Mouse (Mus musculus) layer of hippocampus, adult 8-10 months (tissue): ENCODE measurements at regions not wholly inside any gene's neighbourhood (a gene's known extent, or its start where the extent isn't known, plus 50 kb on each side); places are given as distances from the start of the nearest gene placed in this dataset.

Experiments used
- DNase-seq, 2 experiments: peaks; one replicate each; pipeline ENCODE4 v3.0.0; 2022; ENCODE audit warnings: low spot score in 2 of 2

DNA sequence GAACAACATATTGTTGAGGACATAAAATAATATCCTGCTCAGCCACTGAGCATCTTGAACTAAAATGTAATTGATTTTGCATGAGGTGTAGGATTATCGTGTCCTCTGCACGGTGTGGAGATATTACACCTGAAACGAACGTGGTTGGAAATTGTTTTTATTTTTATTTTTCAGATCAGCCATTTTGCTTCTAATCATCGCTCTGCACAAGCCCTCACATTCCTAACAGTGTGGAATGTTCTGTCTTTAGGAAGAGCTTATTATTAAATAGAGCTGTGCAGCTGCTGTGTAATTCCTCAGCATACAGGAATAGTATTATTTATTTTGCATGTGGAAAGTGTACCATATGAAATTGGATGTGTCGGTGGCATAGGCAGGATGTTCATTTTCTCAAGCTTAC is 1014.3 kb downstream of the Adgrl2 start:
- DNase-seq = no peak

DNA sequence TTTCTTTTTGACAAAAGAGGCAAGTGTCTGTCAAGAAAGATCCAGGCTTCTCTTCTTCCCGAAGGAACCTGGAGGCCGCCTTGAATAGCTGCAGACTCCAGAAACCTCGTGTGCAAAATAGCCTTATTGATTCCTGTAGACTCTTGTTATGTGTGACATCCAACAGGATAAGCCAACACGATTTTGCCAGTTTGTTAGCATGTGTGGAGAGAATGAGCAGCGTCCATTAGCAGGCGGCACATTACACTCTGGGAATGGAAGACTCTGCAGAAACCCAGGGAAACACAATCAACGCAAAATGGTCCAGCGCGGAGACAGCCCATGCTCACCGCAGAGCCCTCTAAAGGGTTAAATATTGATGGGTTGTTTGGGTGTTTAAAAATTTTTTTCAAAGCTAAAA is 1014.9 kb downstream of the Adgrl2 start:
- DNase-seq = no peak

DNA sequence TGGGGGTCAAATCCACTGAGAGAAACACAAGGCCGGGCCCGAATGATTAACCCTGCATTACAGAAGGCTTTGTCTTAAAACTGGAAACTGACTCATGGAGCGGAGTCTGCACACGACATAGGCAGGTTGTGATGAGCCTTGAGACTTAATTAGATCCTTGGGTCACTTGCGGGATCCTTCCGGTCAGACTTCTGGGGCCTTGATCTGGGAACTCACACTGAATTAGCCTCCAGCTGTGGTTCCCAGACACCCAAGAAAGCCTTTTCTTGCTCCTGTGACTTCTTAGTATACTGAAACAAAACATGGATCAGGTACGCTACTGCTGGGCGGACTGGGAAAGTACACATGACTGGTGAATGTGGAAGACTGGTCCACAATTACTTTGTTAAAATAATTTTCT is 1015.8 kb downstream of the Adgrl2 start:
- DNase-seq = no peak

DNA sequence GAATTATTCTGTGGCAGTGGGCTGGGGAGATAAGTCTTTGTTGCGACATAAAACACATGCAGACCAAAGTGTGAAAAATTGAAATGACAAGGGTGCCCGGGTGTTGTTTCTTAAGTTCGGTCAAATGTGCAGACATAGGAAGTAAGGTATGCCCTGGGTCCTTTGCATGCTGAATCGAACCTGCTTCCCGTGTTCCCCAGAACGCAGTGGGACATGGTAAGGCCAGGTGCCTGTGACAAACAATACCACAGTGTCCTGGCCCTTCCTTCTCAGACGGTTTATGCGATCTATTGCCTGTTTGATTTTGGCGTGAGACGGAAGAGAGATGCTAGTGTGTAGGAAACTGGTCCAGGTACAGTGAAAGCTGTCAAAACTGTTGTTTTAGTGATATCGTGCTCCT is 1022.1 kb downstream of the Adgrl2 start:
- DNase-seq = no peak

DNA sequence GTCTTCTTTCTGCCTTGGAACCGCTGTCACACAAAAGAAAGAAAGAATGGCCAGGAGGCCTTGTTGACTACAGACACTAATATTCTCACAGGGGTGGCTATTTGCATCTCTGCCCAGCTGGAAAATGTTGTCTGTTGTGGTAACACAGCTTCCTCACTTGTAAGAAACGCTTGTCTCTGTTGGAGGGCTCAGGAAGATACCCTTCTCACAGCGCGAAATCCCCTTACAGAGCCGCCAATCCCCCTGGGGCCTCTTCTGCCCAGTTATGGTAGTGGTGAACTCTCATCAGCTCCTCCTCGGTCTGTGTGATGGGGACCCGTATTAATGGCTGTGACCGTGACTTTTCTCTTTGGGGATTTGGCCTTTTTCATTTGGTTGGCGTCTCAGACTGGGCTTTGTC is 1022.5 kb downstream of the Adgrl2 start:
- DNase-seq = no peak

DNA sequence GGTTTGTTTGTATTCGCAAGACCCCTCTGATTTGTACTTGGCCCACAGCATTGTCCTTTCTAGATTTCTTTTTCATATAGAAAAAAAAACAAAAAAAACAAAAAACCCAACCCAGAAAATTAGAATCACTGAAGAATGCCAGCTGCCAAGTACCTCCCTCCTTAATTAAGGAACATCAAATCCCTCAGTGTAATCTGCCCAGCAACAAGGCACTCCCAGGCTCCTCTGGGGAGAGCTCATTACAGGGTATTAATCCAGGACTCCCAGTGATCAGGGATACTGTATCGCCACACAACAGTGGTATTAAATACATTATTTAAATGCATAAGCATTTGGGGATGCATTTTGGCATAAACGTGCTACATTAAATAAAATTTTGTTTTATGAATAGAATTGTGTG is 1023.1 kb downstream of the Adgrl2 start:
- DNase-seq = no peak

DNA sequence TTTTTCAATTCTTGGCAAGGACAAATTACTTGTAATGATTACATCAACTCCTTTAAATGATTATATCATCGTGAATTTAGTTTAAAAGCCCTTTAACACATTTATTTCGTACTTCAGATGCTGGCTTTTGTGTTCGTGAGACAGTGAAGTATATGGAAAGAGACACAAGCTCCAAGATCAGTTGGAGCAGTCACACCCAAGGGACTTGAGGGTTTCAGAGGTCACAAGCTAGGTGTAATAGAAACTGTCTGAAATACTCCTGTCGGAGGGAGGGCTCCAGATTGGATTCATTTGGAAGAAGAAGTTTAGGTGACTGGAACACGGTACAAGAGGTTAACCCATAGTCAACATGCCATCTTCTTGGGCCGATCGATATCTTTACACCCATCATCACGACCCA is 1023.5 kb downstream of the Adgrl2 start:
- no peak for DNase-seq

DNA sequence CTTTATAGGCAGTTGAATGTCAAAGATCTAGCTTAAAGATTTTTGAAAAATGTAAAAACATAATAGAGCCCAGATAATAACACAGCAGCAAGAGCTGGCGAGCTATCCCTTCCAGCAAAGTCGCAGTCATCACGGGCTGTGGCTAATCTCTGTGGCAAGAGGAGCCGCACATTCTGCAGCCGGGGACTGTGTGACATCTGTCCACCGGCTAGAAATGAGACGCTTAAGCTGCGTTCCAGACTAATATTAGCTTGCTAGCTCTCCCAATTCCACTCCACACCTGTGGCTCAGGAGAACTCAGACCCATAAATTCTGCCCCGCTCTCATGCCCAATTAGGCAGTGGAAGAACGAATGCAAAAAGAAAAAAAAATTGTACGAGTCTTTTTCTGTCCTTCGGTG is 1024.0 kb downstream of the Adgrl2 start:
- DNase-seq = no peak

DNA sequence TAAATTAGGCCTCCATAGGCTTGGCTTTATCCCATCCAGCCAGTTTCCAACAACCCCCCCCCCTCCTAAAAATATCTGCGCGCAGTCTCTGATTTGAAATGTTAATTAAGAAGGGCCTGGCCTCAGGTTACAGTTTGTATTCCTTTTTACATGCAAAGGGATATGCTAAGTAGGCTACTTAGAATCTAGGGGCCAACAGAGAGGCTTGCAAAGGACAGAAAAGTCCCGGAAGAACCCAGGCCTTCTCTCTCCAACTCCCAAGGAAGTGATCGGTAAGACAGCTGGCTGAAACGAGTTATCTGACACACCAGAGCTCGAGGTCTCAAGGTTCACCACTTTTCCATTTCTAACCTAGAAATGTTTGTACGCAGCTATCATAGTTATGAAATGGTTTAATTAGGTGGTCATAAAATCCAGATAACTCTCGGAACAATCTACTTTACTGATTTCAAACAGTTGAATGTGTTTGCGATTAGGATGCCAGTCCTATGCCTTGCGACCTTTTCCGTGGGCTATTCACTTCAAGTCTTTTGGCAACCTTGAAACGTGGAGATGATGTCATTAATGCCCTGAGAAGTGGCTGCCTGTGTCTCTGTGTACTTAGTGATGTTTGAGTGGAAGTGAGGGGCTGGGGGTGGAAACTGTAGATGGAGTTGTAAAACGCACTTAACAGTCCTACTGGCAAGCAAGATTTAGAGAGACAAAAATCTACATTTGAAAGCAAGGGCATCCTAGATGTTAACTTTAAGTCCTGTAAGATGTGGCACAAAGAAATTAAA is 1026.5 kb downstream of the Adgrl2 start:
- DNase-seq = no peak

DNA sequence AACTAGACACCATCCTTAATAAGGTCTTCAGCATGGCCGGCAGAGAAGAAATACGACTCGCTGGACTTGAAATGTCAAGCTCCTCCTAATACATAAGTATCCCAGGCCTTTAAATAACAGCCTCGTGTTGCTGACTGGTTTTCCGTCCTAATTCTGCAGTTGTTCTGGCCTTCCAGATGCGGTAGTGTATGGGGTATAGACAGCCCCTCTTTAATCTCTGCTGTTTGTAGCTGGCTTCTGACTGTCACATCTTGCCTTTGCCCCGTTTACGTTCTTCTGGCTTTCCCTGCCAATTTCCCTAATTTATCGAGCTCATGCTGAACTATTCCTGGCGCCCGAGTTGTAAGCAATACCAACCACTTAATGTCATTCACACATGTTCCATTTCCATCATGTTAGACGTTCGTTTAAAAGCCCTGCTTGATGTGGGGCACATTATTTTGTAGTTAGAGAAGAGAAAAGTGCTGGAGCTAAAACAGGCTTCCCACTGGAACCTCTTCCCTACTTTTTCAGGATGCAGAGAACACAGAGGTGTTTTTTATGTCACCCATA is 1042.2 kb downstream of the Adgrl2 start:
- no peak for DNase-seq

DNA sequence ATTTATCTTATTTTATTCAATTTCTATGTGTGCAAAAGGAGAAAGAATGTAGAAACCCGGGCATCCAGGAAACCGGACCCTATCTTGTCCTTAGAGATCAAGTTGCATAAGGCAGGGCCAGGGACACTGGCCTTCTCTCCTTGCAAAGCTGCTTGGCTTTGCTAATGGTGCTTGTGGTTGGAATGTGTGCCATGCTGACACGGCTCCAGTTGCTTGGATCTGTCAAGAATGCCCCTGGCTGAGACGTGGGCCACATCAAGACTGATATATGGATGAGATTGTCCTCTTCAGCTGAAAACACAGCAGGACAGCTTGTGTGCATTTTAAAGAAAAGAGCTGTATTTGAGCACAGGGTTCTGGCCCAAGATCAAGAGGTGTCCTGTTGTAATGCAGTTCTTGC is 1047.0 kb downstream of the Adgrl2 start:
- DNase-seq = no peak

DNA sequence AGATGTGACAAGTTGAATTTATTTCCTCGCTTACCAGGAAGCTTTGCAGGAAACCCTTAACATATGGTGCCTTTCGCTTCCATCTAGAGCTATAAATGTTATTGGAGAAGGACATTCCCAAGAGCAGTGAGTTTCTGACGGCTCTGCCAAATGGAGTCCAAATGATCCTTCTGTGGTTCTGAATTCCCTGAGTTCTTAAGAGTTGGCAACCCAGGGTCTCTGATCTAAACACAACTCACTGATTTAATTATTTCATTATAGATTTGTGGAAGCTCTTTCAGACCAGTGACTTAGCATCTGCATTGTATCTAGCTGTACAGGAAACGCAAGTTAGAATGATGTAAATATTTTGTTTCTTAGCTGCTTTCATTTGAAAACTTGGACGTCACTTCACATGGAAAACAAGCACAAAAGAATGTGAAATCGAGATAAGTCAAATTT is 1059.5 kb downstream of the Adgrl2 start:
- DNase-seq = no peak

DNA sequence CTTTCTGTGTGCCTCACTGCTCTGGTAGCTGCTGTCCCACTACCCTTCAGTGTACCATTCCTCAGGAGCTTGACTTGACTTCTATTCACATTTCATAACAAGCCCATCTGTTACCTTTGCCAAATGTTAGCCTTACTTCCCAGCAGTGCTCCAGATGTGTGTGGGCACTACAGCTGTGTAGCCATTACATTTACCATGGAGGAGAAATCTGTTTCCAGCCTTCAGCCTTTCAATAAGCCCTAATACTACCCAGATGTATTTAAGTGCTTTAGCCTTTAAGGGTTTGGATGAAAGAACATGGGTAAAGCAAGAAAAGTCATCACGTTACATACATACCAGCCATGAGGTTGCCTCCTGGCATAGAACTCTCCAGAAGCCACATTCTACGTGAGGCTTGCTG is 1068.0 kb downstream of the Ttll7 start:
- no peak for DNase-seq

DNA sequence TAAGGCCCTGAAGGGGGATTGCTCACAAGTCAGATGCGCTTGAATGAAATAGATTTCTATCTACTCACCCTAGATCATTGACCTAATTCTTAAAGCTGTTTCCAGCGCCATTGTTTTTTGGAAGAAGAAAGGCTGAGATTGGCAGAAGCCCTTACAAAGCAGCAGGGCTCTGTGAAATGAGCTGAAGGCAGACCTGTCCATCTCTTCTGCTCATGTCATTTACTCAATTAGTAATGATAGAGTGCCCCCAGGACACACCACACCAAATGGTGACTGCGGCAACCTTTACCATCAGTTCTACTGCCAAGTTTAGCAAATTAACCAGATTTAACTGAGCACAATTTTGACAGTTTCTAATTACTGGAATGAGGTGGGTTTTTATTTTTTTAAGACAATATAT is 1067.5 kb downstream of the Ttll7 start:
- no peak for DNase-seq

DNA sequence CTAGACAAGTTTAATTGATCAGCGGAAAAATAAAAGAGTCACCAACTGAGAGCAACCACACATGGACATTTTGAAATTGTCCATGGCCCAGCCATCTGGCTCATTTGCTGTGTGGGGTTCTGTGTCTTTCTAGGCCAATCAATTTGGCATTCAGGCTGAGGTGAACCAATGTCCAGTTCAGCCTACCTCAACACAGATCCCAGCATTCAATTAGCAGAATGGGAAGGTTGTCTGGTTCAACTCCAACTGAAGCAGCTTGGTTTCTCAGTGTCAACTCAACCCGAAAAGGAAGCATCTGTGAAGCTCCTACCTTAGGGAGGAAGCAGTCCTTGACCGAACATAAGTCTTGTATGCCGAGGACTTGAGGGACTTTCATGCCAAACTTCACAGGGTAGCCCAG is 1067.0 kb downstream of the Ttll7 start:
- DNase-seq = no peak

DNA sequence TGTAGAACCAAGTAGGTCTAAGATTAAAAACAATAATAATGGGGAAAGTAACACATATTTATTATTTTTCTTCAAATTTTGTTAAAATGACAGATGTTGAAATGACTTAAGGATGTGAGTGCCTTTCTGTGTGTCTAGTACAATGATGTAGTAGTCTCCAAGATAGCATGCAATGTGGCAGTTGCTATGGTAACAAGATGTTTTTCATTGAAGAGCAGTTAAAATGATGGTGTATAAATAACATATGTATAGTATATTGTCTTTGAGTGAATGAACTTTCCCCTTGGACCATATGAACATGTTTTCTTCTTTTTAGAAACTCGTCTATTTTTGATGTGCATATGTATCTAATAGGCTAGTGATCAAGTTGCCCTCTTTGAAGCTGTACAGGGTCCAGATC is 1044.6 kb downstream of the Ttll7 start:
- DNase-seq = no peak

DNA sequence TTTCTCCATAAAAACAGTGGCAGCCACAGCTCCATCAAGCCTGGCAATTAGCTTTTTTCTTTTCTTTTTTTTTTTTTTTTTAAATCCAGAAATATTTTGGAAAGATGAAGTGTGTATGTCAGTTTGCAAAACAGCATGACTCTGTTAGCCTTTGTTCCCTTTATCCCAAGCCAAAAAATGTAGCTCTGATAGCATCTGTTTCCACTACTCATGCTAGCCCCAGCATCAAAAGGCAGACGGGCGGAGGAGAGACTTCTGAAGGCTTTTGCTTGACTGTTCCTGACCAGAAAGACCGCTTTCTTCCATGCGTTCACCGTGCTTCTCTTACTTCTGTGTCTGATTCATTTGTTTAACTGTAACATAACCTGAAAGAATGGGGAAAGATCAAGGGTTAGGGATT is 1039.5 kb downstream of the Ttll7 start:
- DNase-seq = no peak

DNA sequence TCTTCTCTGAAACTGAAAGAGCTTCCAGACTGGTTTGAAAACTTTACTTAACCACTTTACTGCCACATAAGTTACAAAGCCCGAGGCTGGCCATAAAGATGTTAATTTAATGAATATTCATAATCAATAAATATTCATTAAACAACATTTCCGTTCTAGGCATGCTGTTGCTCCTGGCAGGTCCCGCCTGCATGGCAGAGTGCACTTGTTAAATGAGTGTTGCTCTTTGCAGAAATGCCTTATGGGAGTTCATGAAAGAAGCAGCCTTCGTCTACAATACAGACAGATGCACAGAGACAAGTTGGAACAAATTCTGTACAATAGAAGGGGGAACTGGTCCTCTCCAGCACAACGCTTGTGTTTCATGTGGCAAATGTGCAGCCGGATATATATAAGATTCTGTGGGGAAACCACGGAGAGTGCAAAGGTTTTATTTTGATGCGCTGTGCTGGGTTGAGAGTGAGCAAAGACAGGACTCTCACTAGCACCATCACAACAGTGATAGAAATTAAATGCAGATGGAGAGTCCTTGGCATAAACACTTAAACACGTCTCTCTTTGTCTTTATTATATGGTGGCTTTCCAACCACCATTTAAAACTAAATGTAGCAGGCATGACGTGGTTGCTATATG is 1034.2 kb downstream of the Ttll7 start:
- DNase-seq = no peak

DNA sequence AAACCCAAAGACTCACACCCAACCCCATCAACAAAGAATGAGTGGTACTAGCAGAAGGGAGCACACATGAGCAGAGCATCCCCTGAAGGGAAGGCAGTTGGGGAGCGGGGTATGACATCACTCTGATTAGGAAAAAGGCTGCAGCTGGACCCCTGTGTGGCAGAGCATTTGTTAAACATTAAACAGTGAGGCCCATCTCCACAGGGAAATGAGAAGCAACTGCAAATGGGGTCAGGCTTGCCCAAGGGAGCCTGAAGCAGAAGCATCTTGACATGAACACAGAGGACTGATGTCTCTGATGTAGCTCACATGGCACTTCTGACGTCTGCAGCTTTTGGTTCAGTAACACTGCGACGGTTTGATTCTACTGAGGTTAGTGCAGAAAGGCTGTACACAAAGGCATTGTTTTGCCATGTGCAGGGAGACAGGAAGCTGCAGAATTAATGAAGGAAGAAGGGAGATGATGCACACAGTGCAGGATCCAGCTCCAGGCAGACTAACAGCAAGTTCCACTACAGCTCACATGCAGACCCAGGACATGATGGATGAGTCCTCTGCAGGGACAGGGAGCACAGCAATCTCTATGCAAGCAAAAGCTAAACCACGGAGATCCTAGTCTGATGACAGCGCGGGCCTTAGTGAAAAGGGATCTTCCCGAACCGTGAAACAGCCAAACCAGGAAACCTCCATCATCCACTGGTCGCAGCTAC is 1030.9 kb downstream of the Ttll7 start:
- no peak for DNase-seq

DNA sequence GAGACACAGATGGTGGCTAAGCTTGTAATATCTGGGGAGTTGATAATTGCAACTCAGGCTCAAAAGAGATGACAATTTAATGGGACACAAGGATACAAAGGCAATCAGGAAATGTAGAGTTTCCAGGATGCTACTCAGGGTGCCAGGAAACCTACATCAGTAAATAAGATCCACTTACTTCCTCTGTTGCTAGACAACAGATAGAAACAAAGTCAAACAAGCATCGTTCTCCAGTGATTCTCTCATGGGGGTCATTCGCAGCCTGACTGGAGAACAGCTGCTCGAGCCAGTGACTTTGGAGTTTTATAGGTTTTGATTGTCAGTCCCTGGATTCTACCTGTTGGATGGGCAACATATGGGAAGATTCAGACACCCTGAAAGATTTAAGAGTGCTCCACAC is 1026.5 kb downstream of the Ttll7 start:
- no peak for DNase-seq

DNA sequence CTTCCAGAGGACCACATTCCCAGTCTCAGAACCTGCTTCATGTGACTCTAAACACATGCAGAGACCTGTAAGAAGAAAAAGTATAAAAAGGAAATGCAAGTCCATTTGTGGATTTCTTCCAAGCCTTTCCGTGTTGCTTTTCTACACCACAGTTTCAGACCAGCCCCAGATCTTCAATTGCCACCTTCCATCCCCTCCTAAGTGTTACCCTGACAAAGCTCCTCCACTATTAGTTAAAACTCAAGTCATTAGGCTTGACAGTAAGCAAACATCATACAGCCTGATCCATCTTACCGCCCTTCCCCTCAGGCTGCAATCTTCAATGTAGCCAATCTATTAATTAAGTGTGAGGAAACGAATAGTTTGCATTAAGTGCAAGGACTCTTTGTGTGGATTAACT is 1016.1 kb downstream of the Ttll7 start:
- no peak for DNase-seq

DNA sequence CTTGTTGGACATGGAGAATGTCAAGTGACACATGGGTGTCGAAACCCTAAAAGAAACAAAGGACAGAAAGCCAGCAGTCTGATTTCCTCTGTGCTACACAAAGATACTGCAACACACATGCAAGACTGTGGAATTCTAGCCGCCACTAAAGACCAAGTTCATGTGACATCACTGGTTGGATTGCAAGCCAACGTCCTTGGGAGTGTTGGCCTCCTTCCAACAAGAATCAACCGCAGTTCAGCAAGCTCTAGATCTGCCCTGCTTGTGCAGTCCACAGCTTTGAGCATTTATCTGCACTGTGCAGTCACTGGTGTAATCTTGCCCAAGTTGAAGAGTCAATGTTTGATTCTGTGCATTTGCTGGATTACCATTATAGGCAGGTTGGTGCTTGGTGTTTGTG is 1001.2 kb downstream of the Ttll7 start:
- no peak for DNase-seq
